Mouse (Mus musculus): ENCODE results near the gene Ascl5.

Ascl5 gene

DNA sequence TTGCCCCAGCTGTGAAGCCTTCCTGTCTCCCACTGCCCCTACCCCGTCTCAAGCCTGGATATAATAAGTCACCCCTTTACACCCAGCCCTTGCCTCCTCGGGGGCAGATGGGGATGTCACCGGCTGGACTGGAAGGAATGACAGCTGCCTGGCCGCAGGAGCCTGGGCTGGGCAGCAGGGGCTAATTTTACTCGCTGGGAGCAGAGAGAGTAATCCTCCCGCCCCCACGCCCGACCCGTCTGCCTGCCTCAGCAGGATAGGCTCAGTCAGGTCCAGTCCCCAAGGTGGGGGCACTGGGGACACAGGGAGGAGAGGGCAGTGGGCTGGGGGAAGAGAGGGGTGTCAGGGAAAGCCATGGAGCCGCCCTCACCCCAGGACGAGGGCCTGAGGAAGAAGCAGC is 1.9 kb downstream of the Ascl5 start, which contains the start of gene Cacna1s:
Gene Cacna1s (plus strand): TSS at position 204 of the 400 bp plus-strand sequence.
- DNase-seq = no peak

- DNase-seq = no peak
Observed at GRCm38 (mm10) chr1:136055771-136056170, 5.2 kb downstream of the Ascl5 start.

DNA sequence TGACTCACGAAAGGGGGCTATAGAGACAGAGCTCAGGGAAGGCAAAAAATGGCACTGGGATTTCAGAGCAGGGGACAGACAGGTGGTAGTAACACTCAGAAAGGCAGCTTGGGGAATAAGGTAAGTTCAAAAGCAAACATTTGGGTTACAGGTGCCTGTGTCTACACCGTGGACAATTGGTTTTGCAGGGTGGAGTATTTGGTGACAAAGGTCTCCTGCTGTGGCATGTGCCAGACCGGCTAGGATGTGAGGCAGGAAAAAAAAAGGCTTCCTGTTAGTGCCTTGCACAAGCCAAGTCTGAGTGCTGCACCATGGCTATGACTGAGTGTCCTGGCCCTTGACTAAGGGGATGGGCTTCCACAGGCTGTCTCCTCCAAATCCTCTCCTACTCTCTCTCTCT is 8.0 kb downstream of the Ascl5 start:
- DNase-seq = no peak

DNA sequence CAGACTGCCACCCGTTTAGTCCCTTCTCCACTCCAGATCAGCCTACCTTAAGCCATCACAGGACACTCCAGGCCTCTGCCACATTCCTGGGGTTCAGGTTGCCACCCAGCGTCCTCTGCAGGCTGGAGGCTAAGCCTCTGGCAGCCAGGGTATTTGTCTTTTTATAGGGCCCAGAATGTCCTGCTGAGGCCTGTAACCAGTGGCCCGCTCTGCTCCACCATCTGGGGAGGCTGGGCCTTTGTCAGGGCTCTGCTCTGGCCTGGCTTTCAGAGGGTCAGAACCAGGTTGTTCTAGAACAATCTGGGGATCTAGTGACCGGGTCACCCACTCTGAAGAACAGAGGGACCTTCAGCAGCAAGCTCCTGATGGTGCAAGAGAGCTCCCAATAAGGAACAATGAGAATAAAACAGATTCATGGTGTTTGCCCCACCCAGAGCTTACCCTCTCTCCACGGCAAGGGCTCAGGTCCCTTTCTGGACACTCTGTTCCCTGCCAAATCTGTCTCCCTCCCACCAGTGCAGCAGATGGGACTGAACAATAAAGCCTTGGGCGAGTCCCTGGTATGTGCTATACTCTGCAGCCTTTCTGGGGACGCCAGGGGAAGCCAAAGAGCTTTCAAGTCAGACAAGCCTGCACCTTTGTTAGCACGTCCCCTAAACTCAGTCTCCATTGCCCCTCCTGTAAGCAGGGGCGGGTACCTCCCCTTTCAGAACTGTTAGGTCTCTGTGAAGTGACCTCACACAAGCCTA is 10.6 kb downstream of the Ascl5 start:
- DNase-seq = peak; percentile 84

DNA sequence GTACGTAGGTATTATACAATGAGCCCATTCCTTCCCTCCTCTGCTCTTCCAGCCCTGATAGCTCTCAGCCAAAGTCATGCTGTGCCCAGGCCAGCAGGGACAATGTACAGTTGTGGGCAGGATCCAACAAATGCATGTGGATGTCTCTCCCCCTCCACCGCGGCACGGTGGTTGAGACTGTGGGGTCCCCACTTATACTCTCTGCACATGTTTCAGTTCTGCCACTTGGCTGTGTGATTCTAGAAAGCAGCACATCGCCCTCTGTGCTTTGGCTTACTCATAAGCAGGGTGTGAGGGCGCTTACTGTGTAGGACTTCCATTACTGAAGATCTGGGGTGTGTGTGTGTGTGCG is 11.2 kb downstream of the Ascl5 start:
- no peak for DNase-seq

GRCm38 (mm10) chr1:136063991-136064390 is 13.4 kb downstream of the Ascl5 start:
- DNase-seq = no peak

- DNase-seq = no peak
Observed at GRCm38 (mm10) chr1:136066621-136067020, 16.0 kb downstream of the Ascl5 start.

- no peak for DNase-seq
Observed at GRCm38 (mm10) chr1:136067579-136067978, 17.0 kb downstream of the Ascl5 start.

DNA sequence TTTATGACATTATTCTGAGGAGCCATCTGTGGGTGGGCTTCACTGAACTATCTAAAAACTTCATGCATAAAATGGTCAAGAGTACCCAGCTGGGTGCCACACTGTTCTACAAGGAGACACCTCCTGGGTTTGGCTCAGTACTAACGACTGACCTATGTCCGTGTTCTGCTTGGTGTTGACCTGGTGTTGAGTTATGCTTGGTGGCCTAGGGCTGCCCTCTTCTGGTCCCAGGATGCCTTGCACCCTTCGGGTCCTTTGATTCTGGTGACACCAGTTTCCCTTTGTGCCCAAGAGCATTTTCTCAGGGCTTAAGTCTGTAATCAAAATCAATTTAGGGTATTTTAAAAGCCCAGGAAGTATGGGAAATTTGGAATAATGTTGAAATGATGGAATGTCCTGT is 25.5 kb downstream of the Ascl5 start:
- DNase-seq = peak; percentile 60

DNA sequence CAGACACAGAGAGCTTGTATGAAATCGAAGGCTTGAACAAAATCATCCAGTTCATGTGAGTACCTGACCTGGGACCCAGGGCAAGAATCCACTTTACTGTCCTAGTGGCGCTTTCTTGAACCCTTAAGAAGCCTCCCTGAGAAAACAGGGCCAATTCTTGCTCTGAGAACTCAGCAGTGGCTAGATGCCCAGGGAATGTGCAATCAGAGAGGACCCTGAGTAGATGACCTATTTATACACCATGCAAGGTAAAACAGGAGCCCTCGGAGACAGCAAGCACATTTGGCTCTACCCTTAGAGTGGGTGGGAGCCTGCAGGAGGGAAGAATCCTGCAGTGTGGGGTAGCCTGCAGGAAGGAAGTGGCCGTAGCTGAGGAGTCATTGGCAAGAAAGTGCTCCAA is 27.1 kb downstream of the Ascl5 start:
- DNase-seq = no peak

GRCm38 (mm10) chr1:136081161-136081560 is 30.6 kb downstream of the Ascl5 start:
- DNase-seq = no peak

- DNase-seq = no peak
Observed at GRCm38 (mm10) chr1:136085988-136086685, 35.5 kb downstream of the Ascl5 start.

DNA sequence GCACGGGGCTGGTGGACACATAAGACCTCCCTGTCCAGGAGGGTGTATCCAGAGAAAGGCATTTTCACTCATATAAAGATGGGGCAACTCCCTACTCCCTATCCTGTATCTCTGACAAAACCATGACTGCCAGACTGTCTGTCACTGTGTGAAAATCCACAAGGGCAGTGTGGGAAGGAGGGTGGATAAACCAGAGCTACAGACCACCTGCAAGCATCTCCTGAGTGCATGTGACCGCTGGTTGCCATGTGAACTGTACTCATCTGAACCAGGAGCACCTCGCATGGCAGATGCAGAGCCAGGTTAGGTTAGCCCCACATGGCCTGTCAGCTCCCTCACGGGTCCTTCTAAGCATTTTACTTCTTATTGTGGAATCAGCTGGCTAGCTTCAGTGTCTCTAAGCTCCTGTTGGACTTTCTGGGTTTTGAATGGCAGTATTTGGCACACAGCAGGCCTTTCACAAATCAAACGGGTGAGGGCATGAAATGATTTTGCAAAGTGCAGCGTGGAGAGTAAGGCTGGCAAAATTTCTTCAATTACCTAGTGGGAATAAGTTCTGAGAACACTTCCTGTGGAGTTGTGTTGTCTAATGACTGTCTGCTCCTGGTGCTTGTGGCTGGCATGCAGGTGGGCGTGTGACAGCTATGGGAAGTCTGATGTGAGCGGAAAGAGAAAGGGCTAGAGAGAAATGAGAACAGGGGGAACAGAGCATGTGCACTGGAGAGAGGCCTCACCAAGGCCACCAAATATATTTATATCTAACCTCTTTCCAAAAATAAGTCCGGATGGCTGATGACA is 39.0 kb downstream of the Ascl5 start:
- no peak for DNase-seq

- no peak for DNase-seq
Observed at GRCm38 (mm10) chr1:136093726-136094125, 43.1 kb downstream of the Ascl5 start.

DNA sequence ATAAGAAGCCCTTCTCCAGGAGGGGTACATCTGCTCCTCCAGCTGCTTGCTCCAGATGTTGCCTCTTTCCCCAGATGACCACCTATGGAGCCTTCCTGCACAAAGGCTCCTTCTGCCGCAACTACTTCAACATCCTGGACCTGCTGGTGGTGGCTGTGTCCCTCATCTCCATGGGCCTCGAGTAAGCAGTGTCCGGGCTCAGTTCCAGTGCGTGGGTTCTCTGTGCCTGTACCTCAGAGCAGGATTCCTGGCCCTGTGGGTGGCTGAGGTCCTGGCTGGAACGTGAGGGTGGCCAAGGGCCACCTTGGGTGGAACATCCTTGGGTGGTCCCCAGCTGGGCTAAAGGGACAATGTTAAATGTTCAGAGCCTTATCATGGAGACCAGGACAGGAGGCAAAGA is 44.2 kb downstream of the Ascl5 start:
- no peak for DNase-seq

Measured in kidney, postnatal 10 days (tissue).